Mouse (Mus musculus): Measurements from ENCODE around the gene Rgs7bp. TPM values are rescaled to one million over a fixed set of nuclear protein-coding genes. Genes with fewer than 3 reads are reported as not detected.

Gene Rgs7bp
- not detected in 3 replicates for total RNA-seq (2017)

DNA sequence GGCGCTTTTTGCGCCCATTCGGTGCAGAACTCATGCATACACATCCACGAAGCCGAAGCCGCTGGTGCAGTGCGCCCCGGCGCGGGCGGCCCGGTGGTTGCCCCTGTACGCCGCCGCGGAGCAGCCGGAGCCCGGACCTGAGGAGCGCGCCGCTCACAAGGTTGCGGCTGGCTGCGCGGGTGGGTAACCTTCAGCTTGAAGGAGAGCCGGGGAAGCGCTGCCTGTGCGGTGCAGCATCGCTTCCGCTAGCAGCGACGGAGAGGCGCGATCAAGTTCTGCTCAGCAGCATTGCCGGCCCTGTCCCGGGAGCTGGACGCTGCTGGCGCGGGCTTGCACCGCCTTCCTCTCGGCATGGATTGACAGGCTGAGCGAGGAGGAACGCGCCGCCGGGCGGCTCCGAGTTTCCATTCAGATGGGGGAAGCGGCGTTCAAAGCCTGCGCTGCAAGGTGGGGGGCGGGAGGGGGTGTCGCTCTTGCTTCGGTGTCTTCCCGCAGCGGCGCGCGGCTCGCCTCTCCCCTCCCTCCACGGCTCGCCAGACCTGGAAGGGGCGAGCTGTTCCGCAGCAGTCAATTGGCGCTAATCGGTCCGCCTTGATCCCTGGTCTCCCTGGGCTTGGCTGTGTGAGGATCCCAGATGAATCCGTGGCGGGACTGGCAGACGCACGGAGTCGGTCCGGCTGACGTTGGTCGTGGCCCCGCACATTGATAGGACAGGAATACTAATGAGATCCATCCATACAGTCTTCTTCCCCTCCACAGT, at the start of gene Rgs7bp:
Rgs7bp (minus strand) TSS at position 750 of the 760 bp plus-strand sequence.
- ATAC-seq (replicated peaks; ENCODE audit: insufficient number of reproducible peaks, low FRiP score, low TSS enrichment, poor library complexity, severe bottlenecking) = peak; percentile 42; the same call in 1 of the 2 replicates

DNA sequence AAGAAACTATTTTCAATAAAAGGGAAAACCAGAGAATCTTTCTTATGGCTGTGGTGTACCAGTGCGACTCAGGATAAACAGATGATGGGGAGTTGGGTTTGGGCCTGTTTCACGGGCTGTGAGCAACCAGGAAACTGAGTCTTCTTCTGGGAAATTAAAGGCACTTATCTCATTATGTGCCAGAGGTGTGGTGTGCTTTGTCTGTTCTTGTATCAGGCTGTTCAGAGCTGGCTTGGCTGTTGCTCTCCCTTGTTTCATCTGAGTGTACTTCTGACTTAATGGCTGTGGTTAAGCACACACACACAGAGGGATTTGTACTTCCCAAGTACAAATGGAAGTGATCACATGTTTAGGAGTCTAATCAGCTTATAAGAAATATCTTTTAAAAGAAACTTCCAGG, 49.7 kb upstream of the Rgs7bp start:
- ATAC-seq (replicated peaks; ENCODE audit: insufficient number of reproducible peaks, low FRiP score, low TSS enrichment, poor library complexity, severe bottlenecking) = no peak

DNA sequence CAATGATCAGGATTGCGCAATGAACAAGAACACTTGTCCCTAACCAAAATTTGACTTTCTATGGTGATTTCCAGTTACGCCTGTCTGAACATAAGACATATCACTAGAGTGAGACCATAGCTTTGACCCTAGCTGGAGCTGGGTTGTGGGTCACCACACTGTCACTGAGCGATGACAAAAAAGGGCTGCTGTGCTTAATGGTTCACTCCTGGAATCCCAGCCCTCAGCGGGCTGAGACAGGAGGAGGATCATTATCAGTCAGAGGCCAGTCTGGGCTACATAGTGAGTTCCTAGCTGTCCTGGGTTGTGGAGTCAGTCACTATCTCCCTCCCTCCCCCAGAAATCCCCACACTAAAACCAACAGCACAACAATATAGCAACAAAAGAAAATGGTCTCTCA, 46.0 kb upstream of the Rgs7bp start:
- no peak for ATAC-seq (replicated peaks; ENCODE audit: insufficient number of reproducible peaks, low FRiP score, low TSS enrichment, poor library complexity, severe bottlenecking)

DNA sequence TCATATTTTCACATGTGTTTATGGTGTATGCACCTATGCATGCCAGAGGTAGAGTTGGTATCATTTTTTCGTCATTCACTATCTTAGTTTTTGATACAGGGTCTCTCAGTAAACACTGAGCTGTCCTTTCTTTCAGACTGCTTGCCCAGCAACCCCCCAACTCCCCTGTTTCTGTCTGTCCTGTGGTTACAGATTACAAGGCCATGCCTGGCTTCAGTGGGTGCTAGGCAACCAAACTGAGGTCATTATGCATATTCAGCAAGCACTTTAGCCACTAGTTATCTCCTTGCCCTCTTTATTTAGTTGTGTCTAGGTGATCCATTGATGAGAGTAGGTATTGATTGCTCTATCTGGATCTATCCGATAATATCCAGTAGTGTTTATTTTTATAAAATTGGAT, 41.6 kb upstream of the Rgs7bp start:
- ATAC-seq (replicated peaks; ENCODE audit: insufficient number of reproducible peaks, low FRiP score, low TSS enrichment, poor library complexity, severe bottlenecking) = no peak

DNA sequence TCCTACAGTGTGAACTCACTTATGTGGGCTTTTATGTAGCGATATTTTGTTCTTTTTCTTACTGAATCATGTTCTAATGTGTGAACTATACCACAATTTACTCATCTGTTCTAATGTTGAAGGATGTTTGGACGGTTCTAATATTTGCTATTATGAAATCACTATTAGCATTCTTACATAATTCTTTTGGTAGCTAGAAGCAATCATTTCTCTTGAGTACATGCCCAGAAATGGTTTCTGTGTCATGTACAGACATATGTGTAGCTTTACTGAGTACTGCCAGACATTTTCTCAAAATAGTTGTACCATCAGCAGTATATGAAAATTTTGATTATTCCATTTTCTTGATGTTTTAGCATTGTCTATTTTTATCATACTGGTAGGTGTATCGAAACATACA, 34.5 kb upstream of the Rgs7bp start:
- no peak for ATAC-seq (replicated peaks; ENCODE audit: insufficient number of reproducible peaks, low FRiP score, low TSS enrichment, poor library complexity, severe bottlenecking)

DNA sequence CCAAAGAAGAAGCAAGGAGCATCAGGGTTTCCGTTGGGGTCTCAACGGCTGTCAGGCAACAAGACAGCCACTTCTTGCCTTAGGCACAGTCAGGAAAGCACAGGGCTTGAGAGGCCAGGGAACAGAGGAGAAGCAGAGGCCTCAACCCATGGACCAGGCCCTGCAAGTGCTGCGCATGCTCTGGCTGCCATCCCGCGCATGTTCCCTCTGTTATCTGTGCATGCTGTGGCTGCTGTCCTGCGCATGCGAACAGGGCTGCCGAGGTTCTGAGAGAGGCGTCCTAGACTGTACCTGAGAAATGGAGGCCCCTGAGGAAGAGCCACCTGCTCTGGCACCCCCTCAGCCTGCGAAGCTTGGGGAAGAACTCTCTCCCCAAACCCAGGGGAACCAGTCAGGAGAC, 27.1 kb upstream of the Rgs7bp start, which contains the start of gene 4933425L06Rik:
4933425L06Rik (plus strand) TSS at position 261 of the 400 bp plus-strand sequence.
- no peak for ATAC-seq (replicated peaks; ENCODE audit: insufficient number of reproducible peaks, low FRiP score, low TSS enrichment, poor library complexity, severe bottlenecking)

DNA sequence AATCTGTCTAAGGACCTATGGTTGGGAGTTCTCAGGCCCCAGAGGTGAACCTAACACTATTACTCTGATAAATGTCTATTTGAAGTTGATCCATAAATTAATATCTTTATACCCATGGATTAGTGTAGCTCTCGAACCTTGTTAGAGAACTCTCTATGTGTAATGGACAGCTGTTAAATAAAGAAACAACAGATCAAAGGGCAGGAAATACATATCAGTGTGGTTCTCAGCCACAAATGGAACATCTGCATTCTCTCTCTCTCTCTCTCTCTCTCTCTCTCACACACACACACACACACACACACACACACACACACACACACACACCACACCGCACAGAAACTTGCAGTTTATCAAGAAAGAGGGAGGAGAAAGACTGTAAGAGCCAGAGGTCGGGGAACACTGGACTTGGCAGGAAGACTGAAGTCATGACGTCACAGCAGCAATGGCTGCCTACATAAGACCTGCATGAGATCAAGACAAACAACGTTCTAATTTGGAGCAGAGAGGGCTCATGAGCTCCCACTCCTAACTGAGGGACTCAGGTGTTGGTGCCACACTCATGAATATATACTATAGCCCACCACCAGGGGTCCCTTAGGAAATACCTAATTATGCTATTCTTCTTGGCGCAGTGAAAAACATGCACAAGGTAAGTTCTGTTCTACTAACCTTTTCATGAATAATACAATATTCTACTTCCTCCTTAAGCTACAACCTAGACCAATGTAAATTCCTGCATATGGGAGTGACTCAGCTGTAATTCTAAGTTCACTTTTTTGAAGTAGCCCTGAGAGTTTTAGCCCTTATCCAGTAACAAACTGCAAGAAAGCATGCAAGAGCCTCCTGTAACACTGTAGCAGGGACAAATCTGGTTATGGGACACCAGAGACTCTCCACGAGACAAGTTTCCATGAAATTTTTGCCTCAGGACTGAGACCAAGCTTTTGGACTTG, 12.4 kb upstream of the Rgs7bp start:
- peak; percentile 47; the same call in 1 of the 2 replicates for ATAC-seq (replicated peaks; ENCODE audit: insufficient number of reproducible peaks, low FRiP score, low TSS enrichment, poor library complexity, severe bottlenecking)

DNA sequence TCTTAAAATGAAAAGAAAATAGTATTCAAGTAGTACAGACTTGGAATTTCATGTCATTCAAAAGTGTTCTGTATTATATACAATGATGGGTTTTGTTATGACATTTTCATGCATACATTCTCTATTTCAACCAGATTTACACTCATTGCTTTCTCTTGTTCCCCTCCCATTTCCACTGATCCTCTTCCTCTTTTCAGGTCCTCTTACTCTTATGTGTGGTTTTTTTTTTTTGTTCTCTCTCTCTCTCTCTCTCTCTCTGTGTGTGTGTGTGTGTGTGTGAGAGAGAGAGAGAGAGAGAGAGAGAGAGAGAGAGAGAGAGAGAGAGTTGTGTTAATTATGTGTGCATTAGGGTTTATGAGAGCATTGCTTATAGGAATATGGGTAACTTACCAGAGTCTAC, 11.4 kb upstream of the Rgs7bp start:
- ATAC-seq (replicated peaks; ENCODE audit: insufficient number of reproducible peaks, low FRiP score, low TSS enrichment, poor library complexity, severe bottlenecking) = no peak

DNA sequence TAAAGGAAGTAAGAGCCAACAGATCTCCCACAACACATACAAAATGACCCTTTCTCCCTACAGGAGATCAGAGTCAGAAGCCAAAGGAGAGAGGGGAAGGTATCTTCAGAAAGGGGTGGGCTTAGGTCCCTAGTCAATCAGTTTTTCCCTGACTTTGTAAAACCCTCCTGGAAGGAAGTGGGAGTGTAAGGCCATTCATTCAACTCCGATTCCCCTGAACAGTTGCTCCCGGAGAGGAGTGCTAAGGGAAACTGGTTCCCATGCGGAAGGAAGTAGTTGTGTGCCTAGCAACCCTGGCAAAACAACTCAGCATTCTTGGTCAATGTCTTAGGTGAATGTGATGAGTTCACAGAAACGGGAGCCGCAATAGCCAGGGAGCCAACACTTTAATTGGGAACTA, 644 bp upstream of the Rgs7bp start:
- ATAC-seq (replicated peaks; ENCODE audit: insufficient number of reproducible peaks, low FRiP score, low TSS enrichment, poor library complexity, severe bottlenecking) = no peak

DNA sequence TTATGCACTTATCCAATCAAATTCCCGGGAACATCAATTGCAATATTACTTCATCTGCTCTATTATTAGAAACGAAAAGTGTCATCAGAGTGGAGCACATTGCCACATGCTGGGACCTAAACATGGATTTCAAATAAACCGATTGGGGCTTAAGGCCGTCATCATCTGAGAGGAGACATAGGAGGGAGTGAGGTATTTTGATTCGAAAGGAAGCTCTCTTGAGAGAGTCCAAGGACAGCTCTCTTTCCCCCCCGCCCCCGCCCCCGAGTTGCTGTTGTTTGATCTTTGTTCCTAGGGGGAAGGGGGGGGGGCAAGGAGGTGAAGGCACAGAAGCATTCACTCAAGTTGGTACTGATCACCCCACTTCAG, 195 bp upstream of the Rgs7bp start:
- no peak for ATAC-seq (replicated peaks; ENCODE audit: insufficient number of reproducible peaks, low FRiP score, low TSS enrichment, poor library complexity, severe bottlenecking)

DNA sequence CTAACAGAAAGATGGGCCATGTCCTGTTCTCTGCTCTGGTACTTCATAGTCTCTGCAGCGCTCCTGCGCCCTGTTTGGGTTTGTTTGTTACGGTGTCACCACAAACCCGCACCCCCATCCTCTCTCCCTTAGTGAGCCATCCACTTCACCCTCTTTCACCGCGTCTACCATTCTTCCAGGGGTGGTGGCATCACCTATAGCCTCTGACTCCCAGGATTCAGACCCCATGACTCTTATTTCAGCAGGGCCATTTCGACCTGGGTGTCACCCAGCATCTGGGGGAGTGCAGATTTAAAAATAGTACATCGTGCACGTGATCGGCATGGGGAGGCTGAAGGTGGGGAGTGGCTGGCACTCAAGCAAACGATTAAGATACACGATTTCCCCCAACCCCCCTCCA, 1.1 kb downstream of the Rgs7bp start:
- ATAC-seq (replicated peaks; ENCODE audit: insufficient number of reproducible peaks, low FRiP score, low TSS enrichment, poor library complexity, severe bottlenecking) = no peak

DNA sequence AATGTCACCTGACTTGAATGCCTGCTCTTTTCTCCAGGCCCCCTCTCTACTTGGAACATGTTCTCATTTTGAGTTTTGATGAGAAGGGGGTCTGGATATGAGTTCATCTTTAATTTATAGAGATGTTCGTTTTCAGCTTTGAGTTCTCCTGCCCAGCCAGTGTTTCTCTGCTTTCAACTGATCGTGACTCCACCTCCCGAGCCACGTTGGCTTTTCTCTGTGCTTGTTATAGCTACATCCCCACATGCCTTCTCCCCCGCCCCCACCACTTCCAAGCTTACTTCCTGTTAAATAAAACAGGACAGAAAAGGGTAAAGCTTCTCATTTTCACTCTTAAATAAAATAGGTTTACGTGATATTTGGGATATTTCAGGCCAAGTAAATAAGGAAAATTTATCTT, 3.3 kb downstream of the Rgs7bp start:
- no peak for ATAC-seq (replicated peaks; ENCODE audit: insufficient number of reproducible peaks, low FRiP score, low TSS enrichment, poor library complexity, severe bottlenecking)

DNA sequence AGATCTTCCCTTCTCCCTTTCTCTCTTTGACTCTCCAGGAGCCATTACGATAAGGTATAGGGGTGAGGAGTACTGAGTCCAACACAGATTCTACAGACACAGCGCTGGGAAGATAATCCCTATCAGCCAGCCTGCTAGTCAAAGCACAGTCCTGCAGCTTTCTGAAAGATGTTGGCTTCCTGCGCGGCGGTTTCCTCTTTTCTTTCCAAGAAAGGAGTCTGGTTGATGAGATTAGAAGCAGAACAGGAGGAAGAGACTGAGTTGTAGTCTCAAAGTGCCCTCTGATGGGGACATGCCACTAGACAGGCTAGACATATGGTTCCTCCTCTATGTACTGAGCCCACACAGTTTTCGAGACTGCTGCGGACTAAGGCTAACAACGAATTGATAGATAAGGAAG, 6.1 kb downstream of the Rgs7bp start:
- no peak for ATAC-seq (replicated peaks; ENCODE audit: insufficient number of reproducible peaks, low FRiP score, low TSS enrichment, poor library complexity, severe bottlenecking)

DNA sequence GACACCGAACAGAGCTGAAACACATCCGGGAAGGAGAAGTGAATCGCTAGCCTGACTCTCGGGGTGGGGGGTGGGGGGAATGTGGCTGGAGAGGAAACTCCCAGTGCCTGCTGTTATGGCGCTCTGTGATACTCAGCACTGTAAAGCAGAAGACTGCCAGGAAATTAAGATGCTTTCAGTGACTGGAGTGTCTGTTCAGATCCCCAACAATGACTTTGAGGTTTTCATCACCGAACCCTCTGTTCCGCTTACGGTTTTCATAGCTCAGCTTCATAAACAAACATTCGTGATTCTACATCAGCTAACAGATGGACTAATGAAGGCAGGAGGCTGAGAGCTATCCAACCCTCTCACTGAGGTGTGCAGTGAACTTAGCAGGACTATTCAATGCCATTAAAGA, 7.4 kb downstream of the Rgs7bp start:
- ATAC-seq (replicated peaks; ENCODE audit: insufficient number of reproducible peaks, low FRiP score, low TSS enrichment, poor library complexity, severe bottlenecking) = no peak

DNA sequence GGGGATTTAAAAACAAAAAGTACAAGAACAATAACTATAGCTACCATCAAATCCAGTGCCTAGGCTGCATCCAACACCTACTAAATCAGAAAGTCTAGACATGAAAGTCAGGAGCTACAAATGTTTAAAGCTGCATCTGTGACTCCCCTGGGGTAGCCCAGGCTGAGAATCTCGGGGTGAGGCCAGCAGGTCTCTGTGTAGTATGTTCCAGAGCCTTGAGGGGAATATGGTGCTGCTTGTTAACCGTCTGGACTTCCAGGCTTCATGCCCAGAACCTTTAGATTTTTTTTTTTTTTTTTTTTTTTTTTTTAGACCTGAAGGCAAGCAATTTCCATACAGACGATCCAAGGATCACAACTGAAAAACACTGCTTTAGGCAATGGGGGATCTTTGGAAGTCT, 10.8 kb downstream of the Rgs7bp start:
- no peak for ATAC-seq (replicated peaks; ENCODE audit: insufficient number of reproducible peaks, low FRiP score, low TSS enrichment, poor library complexity, severe bottlenecking)

DNA sequence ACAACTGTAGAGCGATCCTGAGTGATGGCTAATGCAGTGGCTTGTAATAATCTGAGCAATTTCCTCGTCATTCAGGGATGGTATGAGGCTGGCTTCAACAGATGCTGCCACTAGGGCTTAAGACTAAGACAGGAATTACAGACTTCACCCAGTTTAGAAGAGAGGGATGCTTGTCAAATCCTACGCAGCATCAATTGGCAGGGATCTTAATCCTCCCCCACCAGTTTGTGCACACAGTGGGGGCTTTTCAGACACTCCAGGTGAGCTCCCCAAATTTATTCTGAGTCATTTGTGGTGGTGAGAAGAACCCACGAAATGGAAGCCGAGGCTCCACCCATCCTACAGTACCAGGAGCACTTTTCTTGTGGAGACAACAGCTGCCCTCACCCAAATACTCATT, 16.4 kb downstream of the Rgs7bp start:
- no peak for ATAC-seq (replicated peaks; ENCODE audit: insufficient number of reproducible peaks, low FRiP score, low TSS enrichment, poor library complexity, severe bottlenecking)

DNA sequence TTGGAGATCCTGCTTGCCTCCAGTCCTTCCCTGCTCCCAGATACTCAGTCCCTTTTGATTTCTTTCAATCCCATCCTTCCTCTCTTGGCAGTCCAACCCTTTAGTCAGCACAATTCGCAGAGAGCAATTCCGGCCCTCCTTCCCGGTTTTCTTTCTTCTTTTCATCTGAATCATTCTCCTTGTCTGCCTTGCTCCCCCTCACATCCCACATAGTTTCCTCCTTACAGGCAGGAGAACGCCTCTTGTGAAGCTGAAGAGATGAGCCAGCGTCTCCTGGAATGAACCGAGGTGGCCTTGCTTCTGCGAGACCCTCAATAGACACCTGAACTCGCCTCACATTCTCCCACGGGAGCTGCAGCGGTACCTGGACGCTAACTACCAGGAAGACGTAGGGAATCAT, 16.9 kb downstream of the Rgs7bp start:
- ATAC-seq (replicated peaks; ENCODE audit: insufficient number of reproducible peaks, low FRiP score, low TSS enrichment, poor library complexity, severe bottlenecking) = no peak

DNA sequence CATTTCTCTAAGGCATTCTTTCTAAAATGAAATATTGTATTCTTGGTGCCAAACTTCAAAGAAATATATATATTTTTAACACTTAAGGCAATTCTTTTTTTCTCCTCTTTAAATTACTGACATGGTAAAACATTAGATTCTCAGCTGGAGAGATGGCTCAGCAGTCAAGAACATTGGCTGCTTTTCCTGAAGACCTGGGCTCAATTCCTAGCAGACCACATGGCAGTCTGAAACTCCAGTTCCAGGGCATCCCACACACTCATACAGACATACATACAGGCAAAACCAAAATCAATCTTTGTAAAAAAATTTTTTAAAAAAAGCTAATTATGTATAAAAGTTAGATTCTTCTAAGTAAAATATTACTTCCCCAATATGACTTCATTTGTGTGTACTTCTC, 22.8 kb downstream of the Rgs7bp start:
- ATAC-seq (replicated peaks; ENCODE audit: insufficient number of reproducible peaks, low FRiP score, low TSS enrichment, poor library complexity, severe bottlenecking) = no peak

DNA sequence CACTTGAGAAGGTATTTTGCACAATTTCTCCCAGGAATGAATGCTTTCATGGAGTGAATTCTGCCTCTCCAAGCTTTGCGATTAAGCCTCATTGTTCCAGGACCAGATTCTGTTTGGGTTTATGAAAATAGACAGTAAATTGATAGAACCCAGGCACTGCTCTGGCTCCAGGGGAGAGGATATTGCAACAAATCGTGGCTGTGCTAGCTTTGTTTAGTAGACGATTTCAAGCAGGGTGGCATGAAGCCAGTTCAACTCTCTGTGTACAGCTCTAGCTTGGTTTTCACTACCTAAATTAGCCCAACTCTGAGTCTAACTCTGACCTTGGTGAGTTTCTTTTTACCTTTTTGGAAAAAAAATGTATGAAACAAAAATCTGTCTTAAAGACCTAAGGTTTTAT, 26.5 kb downstream of the Rgs7bp start:
- no peak for ATAC-seq (replicated peaks; ENCODE audit: insufficient number of reproducible peaks, low FRiP score, low TSS enrichment, poor library complexity, severe bottlenecking)

DNA sequence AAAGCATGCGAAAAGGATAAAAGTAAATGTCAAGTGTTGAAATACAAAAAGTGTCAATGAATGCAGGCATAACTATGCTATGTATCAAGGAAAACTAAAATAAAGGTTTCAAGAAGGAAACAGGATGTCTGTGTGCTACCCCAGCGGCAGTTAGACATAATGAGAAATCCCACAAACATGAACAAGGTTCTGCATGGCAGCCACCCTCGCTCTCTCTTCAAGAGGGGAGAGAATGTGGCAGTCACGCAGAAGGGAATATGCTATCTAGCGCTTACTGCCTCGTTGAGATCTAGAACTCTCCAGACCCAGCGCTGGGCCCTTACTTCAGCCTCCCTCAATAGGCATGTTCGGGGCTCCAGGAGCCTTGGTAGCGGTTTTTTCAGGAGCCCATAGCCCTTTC, 38.2 kb downstream of the Rgs7bp start:
- ATAC-seq (replicated peaks; ENCODE audit: insufficient number of reproducible peaks, low FRiP score, low TSS enrichment, poor library complexity, severe bottlenecking) = no peak
